Mouse (Mus musculus) small intestine, adult 2 months (tissue): Measurements from ENCODE around the gene Tnfaip8l2. TPM values are rescaled to one million over a fixed set of nuclear protein-coding genes. Genes with fewer than 3 reads are reported as not detected.
"Not testable (repeated sequence)": the region's sequence is repeated elsewhere in the genome, so short reads cannot be mapped to it uniquely, and the experiment has no call there.

Experiments used
- H3K27ac ChIP-seq: fragments of 200-500 bp; 2 replicates; pipeline ENCODE4 v1.5.1; 2012; ENCODE audit warnings: low read depth, low read length, control low read depth, inconsistent platforms; ENCODE audit not compliant: insufficient read depth
- H3K27me3 ChIP-seq: fragments of 200-500 bp; 2 replicates; pipeline ENCODE4 v1.6.1; 2012; ENCODE audit warnings: mild to moderate bottlenecking, moderate library complexity, low read length, inconsistent platforms; ENCODE audit not compliant: control insufficient read depth, insufficient read depth
- H3K36me3 ChIP-seq: fragments of 200-500 bp; 2 replicates; pipeline ENCODE4 v1.6.1; 2012; ENCODE audit warnings: mild to moderate bottlenecking, low read length, control low read depth, inconsistent platforms; ENCODE audit not compliant: control insufficient read depth, insufficient read depth
- H3K4me1 ChIP-seq: fragments of 200-500 bp; 2 replicates; pipeline ENCODE4 v1.6.1; 2012; ENCODE audit warnings: low read length, inconsistent platforms, mixed read lengths; ENCODE audit not compliant: control insufficient read depth, insufficient read depth, insufficient read length
- H3K4me3 ChIP-seq: fragments of 200-500 bp; 2 replicates; pipeline ENCODE4 v1.5.1; 2012; ENCODE audit warnings: low read depth, mild to moderate bottlenecking, control low read depth, inconsistent platforms, low read length, moderate library complexity
- CTCF ChIP-seq: fragments of 200-500 bp; IDR thresholded peaks from 2 replicates; pipeline ENCODE4 v1.5.1; 2012; ENCODE audit warnings: low read depth, mild to moderate bottlenecking, control low read depth, inconsistent platforms, low read length, moderate library complexity, mixed read lengths; ENCODE audit not compliant: insufficient replicate concordance, insufficient read length; ENCODE audit errors: extremely low read depth
- POLR2A ChIP-seq: fragments of 200-500 bp; IDR thresholded peaks from 2 replicates; pipeline ENCODE4 v1.6.1; 2012; ENCODE audit warnings: low read depth, mild to moderate bottlenecking, control low read depth, inconsistent platforms, low read length, moderate library complexity
- WGBS: fragments of 180-500 bp; shearing (Covaris S2); methylation state at CpG from one replicate; pipeline ENCODE4 v1.1.7; 2018; 5-methylcytosine and 5-hydroxymethylcytosine counted together
- polyA plus RNA-seq: library from polyadenylated mRNA; depleted of rRNA; stranded (reverse); fragments of >200 nt; gene quantifications from 2 replicates; pipeline ENCODE4 v1.2.3, GENCODE M21; 2012

Gene Tnfaip8l2
- polyA plus RNA-seq, 1 experiment = 52.3 TPM

DNA sequence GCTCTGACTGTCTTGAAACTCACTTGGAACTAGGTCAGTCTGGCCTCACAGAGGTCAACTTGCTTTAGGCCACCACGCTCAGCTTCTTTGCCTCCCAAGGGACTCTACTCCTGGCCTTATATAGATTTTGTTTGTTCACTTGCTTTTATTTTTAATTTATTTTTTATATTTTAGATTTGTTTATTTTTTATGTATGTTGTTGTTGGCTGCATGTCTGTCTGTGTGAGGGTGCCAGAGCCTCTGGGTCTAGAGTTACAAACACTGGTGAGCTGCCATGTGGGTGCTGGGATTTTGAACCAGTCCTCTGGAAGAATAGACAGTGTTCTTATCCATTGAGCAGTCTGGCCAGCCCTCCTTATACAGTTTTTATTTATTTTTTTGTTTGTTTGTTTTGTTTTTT is 29.4 kb downstream of the Tnfaip8l2 start:
- Histone ChIP-seq H3K27me3 (no peaks in the 10 kb centered on the region), H3K4me1 (peaks cover 4% of the 10 kb centered on the region; the same call in 1 of the 2 replicates), H3K4me3 (no peak overlapping the region), H3K36me3 (0 out of 2 replicates have a peak, but pooled peaks cover 10% of the 10 kb centered on the region), H3K27ac (no peak overlapping the region)
- TF ChIP-seq CTCF (no peak), POLR2A (no peak)
- 95% methylated on average over 1 of the region's 1 CpGs for WGBS

DNA sequence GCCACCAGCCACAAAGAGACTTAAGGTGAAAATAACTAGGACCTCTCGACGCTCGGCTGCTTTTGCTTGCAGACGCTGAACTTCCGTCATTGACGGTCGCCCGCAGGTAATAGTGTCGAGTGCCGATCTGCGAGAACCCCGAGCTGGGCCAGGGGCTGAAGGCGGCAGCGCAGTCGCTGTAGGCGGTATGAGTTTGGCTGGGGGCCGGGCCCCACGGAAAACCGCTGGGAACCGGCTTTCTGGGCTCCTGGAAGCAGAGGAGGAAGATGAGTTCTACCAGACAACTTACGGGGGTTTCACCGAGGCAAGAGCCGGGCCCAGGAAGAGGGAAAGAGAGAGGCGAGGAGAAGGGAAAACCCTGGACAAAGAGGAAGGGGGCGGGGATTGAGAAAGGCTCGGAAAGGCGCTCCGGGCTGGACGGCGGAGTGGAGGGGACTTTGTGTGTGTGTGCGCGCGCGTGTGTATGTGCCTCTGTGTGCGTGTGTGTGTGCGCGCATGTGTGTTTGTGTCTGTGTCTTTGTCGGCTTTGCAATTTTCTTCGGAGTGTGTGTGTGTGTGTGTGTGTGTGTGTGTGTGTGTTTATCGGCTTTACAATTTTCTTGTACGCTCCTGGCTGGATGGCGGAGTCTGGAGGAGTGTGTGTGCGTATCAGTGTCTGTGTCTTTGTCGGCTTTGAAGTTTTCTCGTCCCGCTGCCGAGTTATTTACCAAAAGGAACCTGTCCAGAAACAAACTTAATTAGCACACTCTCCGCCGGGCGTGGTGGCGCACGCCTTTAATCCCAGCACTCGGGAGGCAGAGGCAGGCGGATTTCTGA is 31.0 kb downstream of the Tnfaip8l2 start, which contains the start of gene Vps72:
Gene Vps72 (plus strand): TSS at position 112 of the 816 bp plus-strand sequence.
- Histone ChIP-seq H3K4me3 (peak within 1 kb of the TSS; percentile 75), H3K27ac (peak within 1 kb of the TSS; percentile 75), H3K27me3 (no peaks in the 10 kb centered on the region), H3K4me1 (peaks cover 2% of the 10 kb centered on the region; the same call in 1 of the 2 replicates), H3K36me3 (0 out of 2 replicates have a peak, but pooled peaks cover 7% of the 10 kb centered on the region)
- WGBS = under 1% methylated on average over 54 of the region's 54 CpGs
- TF ChIP-seq POLR2A = peak; percentile 74
- TF ChIP-seq CTCF = no peak

DNA sequence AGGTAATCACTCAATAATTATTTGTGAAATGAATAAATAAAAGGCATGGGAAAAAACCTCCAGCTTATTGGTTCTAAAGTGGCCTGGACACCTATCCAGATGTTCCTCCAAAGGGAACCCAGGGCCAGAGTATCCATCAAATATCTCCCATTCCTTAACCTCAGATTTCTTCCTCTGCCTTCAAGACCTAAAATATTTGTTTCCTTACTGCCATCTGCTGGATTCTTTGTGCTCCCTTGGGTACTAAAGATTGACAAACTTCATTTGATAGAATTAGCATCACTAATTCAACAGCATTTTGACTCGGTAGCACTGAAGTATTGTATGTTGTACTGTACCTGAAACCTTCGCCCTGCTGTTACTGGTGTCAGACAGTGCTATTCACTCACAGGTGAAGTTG is 34.3 kb downstream of the Tnfaip8l2 start:
- peaks cover 4% of the 10 kb centered on the region; the same call in 1 of the 2 replicates for H3K36me3 ChIP-seq
- WGBS = 58% methylated on average over 2 of the region's 2 CpGs
- peaks cover 6% of the 10 kb centered on the region; the same call in 1 of the 2 replicates for H3K4me1 ChIP-seq
- no peak overlapping the region for H3K4me3 ChIP-seq
- H3K27me3 ChIP-seq = no peaks in the 10 kb centered on the region
- no peak for TF ChIP-seq CTCF
- TF ChIP-seq POLR2A = no peak
- no peak overlapping the region for H3K27ac ChIP-seq

DNA sequence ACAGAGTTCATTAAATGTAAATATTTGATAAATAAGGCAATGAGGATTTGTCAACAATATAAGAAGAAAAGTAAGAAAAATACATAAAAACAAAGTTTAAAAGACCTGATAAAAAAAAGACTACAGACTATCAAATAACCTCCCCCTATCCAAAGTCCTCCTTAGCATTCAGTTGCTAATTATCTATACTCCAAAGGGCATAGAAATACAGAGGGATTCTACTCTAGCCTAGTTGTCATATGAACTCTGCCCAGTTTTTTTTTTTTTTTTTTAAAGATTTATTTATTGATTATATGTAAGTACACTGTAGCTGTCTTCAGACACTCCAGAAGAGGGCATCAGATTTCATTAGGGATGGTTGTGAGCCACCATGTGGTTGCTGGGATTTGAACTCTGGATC is 34.9 kb downstream of the Tnfaip8l2 start:
- H3K27me3 ChIP-seq, H3K4me3 ChIP-seq, H3K27ac ChIP-seq, H3K36me3 ChIP-seq, H3K4me1 ChIP-seq: not testable (repeated sequence)

DNA sequence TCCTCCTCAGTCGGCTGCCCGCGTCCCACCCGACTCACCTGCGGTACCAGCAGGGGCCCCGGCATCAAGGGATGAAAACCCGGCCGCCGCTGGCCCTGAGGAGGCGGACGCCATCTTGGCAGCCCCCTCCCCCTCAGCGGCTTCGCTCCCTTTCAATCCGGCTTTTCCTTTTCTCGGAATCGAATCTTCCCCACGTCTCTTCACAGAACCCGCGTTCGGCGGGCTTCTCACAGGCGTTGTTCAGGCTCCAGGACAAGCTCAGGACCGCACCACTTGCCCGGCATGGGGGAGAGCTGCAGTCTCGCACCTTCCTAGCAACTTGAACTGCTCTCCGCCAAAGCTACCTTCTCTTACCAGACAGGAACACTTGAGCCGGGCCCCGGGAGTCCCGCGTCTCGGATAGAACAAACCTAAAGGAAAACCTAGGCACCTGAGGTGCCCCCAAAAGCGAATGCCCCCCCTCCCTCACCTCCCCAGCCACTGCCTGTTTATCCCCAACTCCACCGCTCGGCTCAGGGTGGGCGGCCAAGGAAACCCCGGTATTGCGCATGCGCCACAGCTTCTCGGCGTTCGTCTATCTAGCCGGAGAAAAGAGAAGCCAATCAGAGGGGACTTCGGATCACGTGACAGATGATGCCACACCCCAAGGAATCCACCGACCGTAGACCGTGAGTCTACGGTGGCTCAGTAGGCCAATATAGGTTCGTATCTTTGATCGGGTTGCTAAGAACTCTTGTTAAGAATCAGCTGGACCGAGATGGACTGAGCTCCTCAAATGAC is 35.6 kb downstream of the Tnfaip8l2 start, which contains the start of gene Pip5k1a:
Gene Pip5k1a (minus strand): TSS at position 593 of the 780 bp plus-strand sequence.
- under 1% methylated on average over 51 of the region's 51 CpGs for WGBS
- no peak for TF ChIP-seq CTCF
- peak; percentile 69; the same call in 1 of the 2 replicates for TF ChIP-seq POLR2A
- H3K27me3 ChIP-seq = no peaks in the 10 kb centered on the region

DNA sequence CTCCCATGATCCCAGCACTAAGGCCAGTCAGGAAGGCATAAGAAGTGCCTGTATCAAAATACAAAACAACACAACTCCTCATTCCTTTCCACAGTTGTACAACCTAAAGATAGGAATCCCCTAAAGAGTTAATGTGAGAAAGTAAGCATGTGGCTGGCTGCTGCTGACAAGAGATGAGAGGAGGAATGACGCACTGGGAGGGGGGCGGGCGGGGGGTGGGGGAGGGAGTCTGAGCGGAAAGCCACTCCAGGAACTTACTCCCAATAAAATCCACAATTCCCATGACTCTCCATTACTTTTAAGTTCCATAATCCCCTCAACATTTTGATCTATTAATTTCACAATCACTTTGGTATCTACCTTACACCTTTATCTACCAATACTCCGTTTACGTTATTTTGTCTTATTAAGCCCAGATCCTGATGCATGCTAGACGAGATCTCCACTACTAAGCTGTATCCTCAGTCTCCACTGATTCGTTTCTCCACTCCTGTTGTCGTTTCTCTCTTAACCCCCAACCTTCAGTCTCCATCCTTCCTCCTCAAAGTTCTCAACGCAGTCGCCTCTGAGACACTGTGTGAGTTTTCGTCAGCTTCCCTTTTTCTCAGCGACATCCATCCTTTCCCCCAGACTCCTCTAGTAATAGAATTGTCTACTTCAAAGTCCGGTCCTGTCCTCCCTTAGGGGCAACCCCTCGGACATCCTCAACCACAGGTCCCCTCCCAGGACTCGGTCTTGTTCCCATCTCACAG is 36.4 kb downstream of the Tnfaip8l2 start:
- TF ChIP-seq POLR2A (no peak), CTCF (no peak)
- Histone ChIP-seq H3K27ac (peak overlapping the region; percentile 40; the same call in 1 of the 2 replicates), H3K4me3 (peak overlapping the region; percentile 83), H3K27me3 (no peaks in the 10 kb centered on the region), H3K36me3 (peaks cover 6% of the 10 kb centered on the region), H3K4me1 (peaks cover 4% of the 10 kb centered on the region; the same call in 1 of the 2 replicates)
- 1% methylated on average over 16 of the region's 16 CpGs for WGBS

More for the DNA sequence above, 35.6 kb downstream of the Tnfaip8l2 start, which contains the start of gene Pip5k1a:
- peak within 1 kb of the TSS; percentile 83 for H3K4me3 ChIP-seq
- peaks cover 4% of the 10 kb centered on the region; the same call in 1 of the 2 replicates for H3K36me3 ChIP-seq
- peak within 1 kb of the TSS; percentile 83 for H3K27ac ChIP-seq
- H3K4me1 ChIP-seq = peaks cover 4% of the 10 kb centered on the region; the same call in 1 of the 2 replicates
